Mouse (Mus musculus): ENCODE results near the gene Map3k3. TPM values are rescaled to one million over a fixed set of nuclear protein-coding genes. Genes with fewer than 3 reads are reported as not detected.

Map3k3 gene
- polyA plus RNA-seq (2012; rRNA removed), result 48.5 and 54.5 TPM in 2 replicates
- 33.3 and 37.5 TPM in 2 replicates for polyA plus RNA-seq (2014; fragmentation: Nextera tagmentation; extraction: Ambion mirVana)

- peak; percentile 100 for DNase-seq (ENCODE audit: low spot score)
- no peaks in the 10 kb centered on the region for H3K36me3 ChIP-seq (ENCODE audit: control insufficient read depth, insufficient read depth, low read length)
- peak within 1 kb of the TSS; percentile 93 for H3K4me3 ChIP-seq (replicated peaks; ENCODE audit: low read length)
- H3K9ac ChIP-seq (ENCODE audit: low read depth, low read length, severe bottlenecking), result peak within 1 kb of the TSS; percentile 87
- H3K27ac ChIP-seq (replicated peaks; ENCODE audit: low read depth, low read length), result peak within 1 kb of the TSS; percentile 96
- H3K4me2 ChIP-seq (replicated peaks; ENCODE audit: low read depth, low read length, severe bottlenecking), result peak within 1 kb of the TSS; percentile 76
- WGBS, result under 1% methylated on average over 69 of the region's 69 CpGs
- H3K9me3 ChIP-seq (ENCODE audit: control insufficient read depth, low read length), result no peaks in the 10 kb centered on the region
- no peaks in the 10 kb centered on the region for H3K27me3 ChIP-seq (ENCODE audit: control insufficient read depth, insufficient read depth, low read length)
- TF ChIP-seq POLR2A (IDR thresholded peaks at IDR 0.05; ENCODE audit: borderline replicate concordance, extremely low read depth, insufficient read depth, insufficient read length), result peak; percentile 96; the same call in 1 of the 2 replicates
- ATAC-seq (ENCODE audit: low FRiP score, low read depth), result peak; percentile 97
- peaks cover 17% of the 10 kb centered on the region; the same call in 1 of the 2 replicates for H3K4me1 ChIP-seq (ENCODE audit: control insufficient read depth, insufficient read depth, low read length)
Measured at GRCm38 (mm10) chr11:106083708-106084701, at the start of gene Map3k3. Gene Map3k3, plus strand, starts transcription at chr11:106084613.

GRCm38 (mm10) chr11:106034986-106035385 is 49.4 kb upstream of the Map3k3 start:
- 85% methylated on average over 9 of the region's 9 CpGs for WGBS
- Histone ChIP-seq H3K4me3 (replicated peaks; ENCODE audit: low read length) (no peak overlapping the region), H3K4me2 (replicated peaks; ENCODE audit: low read depth, low read length, severe bottlenecking) (no peak overlapping the region), H3K9ac (ENCODE audit: low read depth, low read length, severe bottlenecking) (no peak overlapping the region), H3K36me3 (ENCODE audit: control insufficient read depth, insufficient read depth, low read length) (no peaks in the 10 kb centered on the region), H3K27me3 (ENCODE audit: control insufficient read depth, insufficient read depth, low read length) (no peaks in the 10 kb centered on the region), H3K9me3 (ENCODE audit: control insufficient read depth, low read length) (no peaks in the 10 kb centered on the region), H3K4me1 (ENCODE audit: control insufficient read depth, insufficient read depth, low read length) (peaks cover 13% of the 10 kb centered on the region), H3K27ac (replicated peaks; ENCODE audit: low read depth, low read length) (no peak overlapping the region)
- no peak for TF ChIP-seq POLR2A (IDR thresholded peaks at IDR 0.05; ENCODE audit: borderline replicate concordance, extremely low read depth, insufficient read depth, insufficient read length)
- DNase-seq (ENCODE audit: low spot score) (no peak), ATAC-seq (ENCODE audit: low FRiP score, low read depth) (no peak)

GRCm38 (mm10) chr11:106036548-106037417 is 47.6 kb upstream of the Map3k3 start, which contains the start of gene Dcaf7:
Gene Dcaf7, plus strand, starts transcription at chr11:106036872.
- ATAC-seq (ENCODE audit: low FRiP score, low read depth) (peak; percentile 99), DNase-seq (ENCODE audit: low spot score) (peak; percentile 98)
- Histone ChIP-seq H3K4me1 (ENCODE audit: control insufficient read depth, insufficient read depth, low read length) (peaks cover 13% of the 10 kb centered on the region), H3K4me3 (replicated peaks; ENCODE audit: low read length) (peak within 1 kb of the TSS; percentile 99), H3K36me3 (ENCODE audit: control insufficient read depth, insufficient read depth, low read length) (no peaks in the 10 kb centered on the region), H3K27ac (replicated peaks; ENCODE audit: low read depth, low read length) (peak within 1 kb of the TSS; percentile 86), H3K27me3 (ENCODE audit: control insufficient read depth, insufficient read depth, low read length) (no peaks in the 10 kb centered on the region), H3K4me2 (replicated peaks; ENCODE audit: low read depth, low read length, severe bottlenecking) (peak within 1 kb of the TSS; percentile 75), H3K9me3 (ENCODE audit: control insufficient read depth, low read length) (no peaks in the 10 kb centered on the region), H3K9ac (ENCODE audit: low read depth, low read length, severe bottlenecking) (peak within 1 kb of the TSS; percentile 84)
- under 1% methylated on average over 54 of the region's 66 CpGs for WGBS
- TF ChIP-seq POLR2A (IDR thresholded peaks at IDR 0.05; ENCODE audit: borderline replicate concordance, extremely low read depth, insufficient read depth, insufficient read length), result 0 out of 2 replicates have a peak, but pooled peaks have one; percentile 17

- WGBS, result under 1% methylated on average over 13 of the region's 13 CpGs
- Histone ChIP-seq H3K9me3 (ENCODE audit: control insufficient read depth, low read length) (no peaks in the 10 kb centered on the region), H3K9ac (ENCODE audit: low read depth, low read length, severe bottlenecking) (peak overlapping the region; percentile 84), H3K27ac (replicated peaks; ENCODE audit: low read depth, low read length) (peak overlapping the region; percentile 86), H3K4me3 (replicated peaks; ENCODE audit: low read length) (peak overlapping the region; percentile 99), H3K36me3 (ENCODE audit: control insufficient read depth, insufficient read depth, low read length) (no peaks in the 10 kb centered on the region), H3K4me1 (ENCODE audit: control insufficient read depth, insufficient read depth, low read length) (peaks cover 13% of the 10 kb centered on the region), H3K4me2 (replicated peaks; ENCODE audit: low read depth, low read length, severe bottlenecking) (peak overlapping the region; percentile 55), H3K27me3 (ENCODE audit: control insufficient read depth, insufficient read depth, low read length) (no peaks in the 10 kb centered on the region)
- ATAC-seq (ENCODE audit: low FRiP score, low read depth), result no peak
- no peak for TF ChIP-seq POLR2A (IDR thresholded peaks at IDR 0.05; ENCODE audit: borderline replicate concordance, extremely low read depth, insufficient read depth, insufficient read length)
- peak; percentile 33 for DNase-seq (ENCODE audit: low spot score)
Measured at GRCm38 (mm10) chr11:106037418-106037751, 47.0 kb upstream of the Map3k3 start.

GRCm38 (mm10) chr11:106044349-106044748 is 40.1 kb upstream of the Map3k3 start:
- Histone ChIP-seq H3K27me3 (ENCODE audit: control insufficient read depth, insufficient read depth, low read length) (no peaks in the 10 kb centered on the region), H3K27ac (replicated peaks; ENCODE audit: low read depth, low read length) (no peak overlapping the region), H3K9ac (ENCODE audit: low read depth, low read length, severe bottlenecking) (no peak overlapping the region), H3K36me3 (ENCODE audit: control insufficient read depth, insufficient read depth, low read length) (peaks cover 31% of the 10 kb centered on the region), H3K4me2 (replicated peaks; ENCODE audit: low read depth, low read length, severe bottlenecking) (no peak overlapping the region), H3K4me1 (ENCODE audit: control insufficient read depth, insufficient read depth, low read length) (no peaks in the 10 kb centered on the region), H3K9me3 (ENCODE audit: control insufficient read depth, low read length) (no peaks in the 10 kb centered on the region), H3K4me3 (replicated peaks; ENCODE audit: low read length) (no peak overlapping the region)
- no peak for DNase-seq (ENCODE audit: low spot score)
- TF ChIP-seq POLR2A (IDR thresholded peaks at IDR 0.05; ENCODE audit: borderline replicate concordance, extremely low read depth, insufficient read depth, insufficient read length), result no peak
- ATAC-seq (ENCODE audit: low FRiP score, low read depth), result no peak

All from limb, embryonic 14.5 days (tissue).